Mouse (Mus musculus): Measurements from ENCODE around the gene Upk3bl.
"Not testable (repeated sequence)": the region's sequence is repeated elsewhere in the genome, so short reads cannot be mapped to it uniquely, and the experiment has no call there.

Upk3bl gene

GRCm38 (mm10) chr5:136048541-136048940 is 5.8 kb upstream of the Upk3bl start:
- not testable (repeated sequence) for DNase-seq (ENCODE audit: low read depth)

- no peak for DNase-seq (ENCODE audit: low read depth)
Measured at GRCm38 (mm10) chr5:136049926-136050325, 4.4 kb upstream of the Upk3bl start.

GRCm38 (mm10) chr5:136051231-136052085 is 2.8 kb upstream of the Upk3bl start:
- no peak for DNase-seq (ENCODE audit: low read depth)

- DNase-seq (ENCODE audit: low read depth): no peak
Measured at GRCm38 (mm10) chr5:136052861-136053655, 1.2 kb upstream of the Upk3bl start.

- DNase-seq (ENCODE audit: low read depth): no peak
Measured at GRCm38 (mm10) chr5:136056062-136056461, 1.8 kb downstream of the Upk3bl start.

GRCm38 (mm10) chr5:136057085-136057484 is 2.8 kb downstream of the Upk3bl start:
- DNase-seq (ENCODE audit: low read depth): no peak

GRCm38 (mm10) chr5:136061567-136061966 is 7.3 kb downstream of the Upk3bl start:
- DNase-seq (ENCODE audit: low read depth): peak; percentile 75

- DNase-seq (ENCODE audit: low read depth): no peak
Measured at GRCm38 (mm10) chr5:136063920-136064319, 9.6 kb downstream of the Upk3bl start.

GRCm38 (mm10) chr5:136066404-136067148 is 12.3 kb downstream of the Upk3bl start:
- DNase-seq (ENCODE audit: low read depth): not testable (repeated sequence)

- no peak for DNase-seq (ENCODE audit: low read depth)
Measured at GRCm38 (mm10) chr5:136069411-136069810, 15.1 kb downstream of the Upk3bl start.

GRCm38 (mm10) chr5:136073051-136073450 is 18.8 kb downstream of the Upk3bl start:
- no peak for DNase-seq (ENCODE audit: low read depth)

- no peak for DNase-seq (ENCODE audit: low read depth)
Measured at GRCm38 (mm10) chr5:136073526-136073925, 19.2 kb downstream of the Upk3bl start.

- no peak for DNase-seq (ENCODE audit: low read depth)
Measured at GRCm38 (mm10) chr5:136075076-136075475, 20.8 kb downstream of the Upk3bl start.

GRCm38 (mm10) chr5:136076284-136076683 is 22.0 kb downstream of the Upk3bl start:
- no peak for DNase-seq (ENCODE audit: low read depth)

GRCm38 (mm10) chr5:136077001-136077550 is 22.8 kb downstream of the Upk3bl start:
- no peak for DNase-seq (ENCODE audit: low read depth)

- DNase-seq (ENCODE audit: low read depth): no peak
Measured at GRCm38 (mm10) chr5:136078136-136078535, 23.8 kb downstream of the Upk3bl start.

GRCm38 (mm10) chr5:136082345-136082744 is 28.1 kb downstream of the Upk3bl start:
- DNase-seq (ENCODE audit: low read depth): peak; percentile 64

- peak; percentile 97 for DNase-seq (ENCODE audit: low read depth)
Measured at GRCm38 (mm10) chr5:136083669-136084107, 29.4 kb downstream of the Upk3bl start, which contains the start of gene Rasa4. TSS of gene Rasa4 (plus strand) at chr5:136083916.

- no peak for DNase-seq (ENCODE audit: low read depth)
Measured at GRCm38 (mm10) chr5:136084144-136084881, 30.0 kb downstream of the Upk3bl start.

GRCm38 (mm10) chr5:136084891-136085651 is 30.8 kb downstream of the Upk3bl start:
- DNase-seq (ENCODE audit: low read depth): peak; percentile 66
